Comparison of ENCODE assay signal across 22 mouse cellular contexts in the genomic region with DNA sequence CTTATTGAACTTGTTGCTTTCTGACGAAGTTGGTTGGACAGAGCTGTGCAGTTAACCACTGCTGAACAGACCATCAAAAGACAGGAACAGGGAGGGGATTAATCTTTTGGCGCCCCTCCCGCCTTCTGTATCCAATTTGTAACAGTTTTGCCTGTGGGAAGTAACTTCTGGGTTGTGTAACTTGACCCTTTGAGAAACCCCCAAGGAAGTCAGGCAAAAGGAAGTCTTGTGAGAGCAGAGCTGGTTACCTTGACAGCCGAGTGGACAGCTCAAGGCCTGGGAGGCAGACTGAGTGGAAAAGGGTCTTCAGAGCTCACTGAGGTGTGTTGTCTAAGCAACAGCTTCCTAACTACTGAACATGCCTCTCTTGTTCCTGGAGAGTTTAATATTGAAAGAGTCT.
DNase-seq lines count a peak whose midpoint lies in the region; ATAC-seq lines count a peak whose summit lies in the region.
"Had no signal": no experiment of that assay in that cellular context is flagged by ENCODE, and none has a peak within 500 bp of the region (broad histone marks: within the 10 kb centered on the region; RNA-seq: fewer than 3 reads in every experiment).

No protein-coding gene starts in this region.

- no peak overlapping the region for H3K27ac ChIP-seq in kidney, embryonic 16.5 days (ENCODE audit: low read length)
- H3K27ac ChIP-seq in kidney, embryonic 14.5 days (ENCODE audit: low read depth, low read length): no peak overlapping the region
- H3K27ac ChIP-seq in hindbrain, embryonic 16.5 days (ENCODE audit: low read depth, low read length): no peak overlapping the region
- H3K27ac ChIP-seq: limb, embryonic 15.5 days; neural tube, embryonic 13.5 days; stomach, embryonic 15.5 days had no signal

- peak; percentile 65 for DNase-seq in embryo, embryonic 10.5 days (ENCODE audit: low spot score)
- peak; percentile 20 for DNase-seq in neural tube, embryonic 10.5 days (ENCODE audit: extremely low spot score, low spot score)
- no peak for DNase-seq in kidney, postnatal 14 days
- DNase-seq in right cerebral cortex, postnatal 14 days: no peak
- DNase-seq: B cell, adult 2 months; cerebellum, adult 11-12 months; cerebellum, postnatal 36 days; forebrain, postnatal 0 days; gastrocnemius, postnatal 10 days; heart, postnatal 14 days; kidney, postnatal 36 days; liver, postnatal 0 days; lung, postnatal 4 days; retina, postnatal 1 day; thymus, postnatal 36 days had no signal

- no peak overlapping the region for H3K4me3 ChIP-seq in kidney, embryonic 16.5 days (ENCODE audit: low read length)
- no peak overlapping the region for H3K4me3 ChIP-seq in kidney, embryonic 14.5 days (ENCODE audit: low read length)
- no peak overlapping the region for H3K4me3 ChIP-seq in hindbrain, embryonic 16.5 days (ENCODE audit: low read length)
- H3K4me3 ChIP-seq: limb, embryonic 15.5 days; neural tube, embryonic 13.5 days; stomach, embryonic 15.5 days had no signal

- no peaks in the 10 kb centered on the region for H3K9me3 ChIP-seq in kidney, embryonic 16.5 days (ENCODE audit: low read length)
- no peaks in the 10 kb centered on the region for H3K9me3 ChIP-seq in kidney, embryonic 14.5 days (ENCODE audit: control insufficient read depth, low read length)
- no peaks in the 10 kb centered on the region for H3K9me3 ChIP-seq in hindbrain, embryonic 16.5 days (ENCODE audit: control insufficient read depth, low read length)
- H3K9me3 ChIP-seq: limb, embryonic 15.5 days; stomach, embryonic 15.5 days had no signal

- no peak overlapping the region for H3K4me2 ChIP-seq in kidney, embryonic 16.5 days (replicated peaks; ENCODE audit: low read depth, low read length)
- no peak overlapping the region for H3K4me2 ChIP-seq in kidney, embryonic 14.5 days (replicated peaks; ENCODE audit: low read depth, low read length)
- no peak overlapping the region for H3K4me2 ChIP-seq in hindbrain, embryonic 16.5 days (ENCODE audit: low read length)
- H3K4me2 ChIP-seq: limb, embryonic 15.5 days; neural tube, embryonic 13.5 days; stomach, embryonic 15.5 days had no signal

- 8% methylated on average over 4 of the region's 4 CpGs for WGBS in kidney, embryonic 16.5 days
- 19% methylated on average over 4 of the region's 4 CpGs for WGBS in kidney, embryonic 14.5 days
- 12% methylated on average over 4 of the region's 4 CpGs for WGBS in hindbrain, embryonic 16.5 days

- ATAC-seq in kidney, embryonic 16.5 days (ENCODE audit: low FRiP score, low TSS enrichment): 0 out of 2 replicates have a peak, but pooled peaks have one; percentile 15
- no peak for ATAC-seq in kidney, embryonic 14.5 days (ENCODE audit: low FRiP score, low TSS enrichment)
- ATAC-seq in hindbrain, embryonic 16.5 days: peak; percentile 67
- ATAC-seq: forebrain, postnatal 0 days; intestine, embryonic 16.5 days; liver, postnatal 0 days had no signal

- no peak overlapping the region for H3K9ac ChIP-seq in kidney, embryonic 16.5 days (replicated peaks; ENCODE audit: low read length)
- H3K9ac ChIP-seq in kidney, embryonic 14.5 days (ENCODE audit: low read depth, low read length): no peak overlapping the region
- no peak overlapping the region for H3K9ac ChIP-seq in hindbrain, embryonic 16.5 days (ENCODE audit: low read depth, low read length)
- H3K9ac ChIP-seq: forebrain, postnatal 0 days; limb, embryonic 15.5 days; liver, postnatal 0 days; neural tube, embryonic 13.5 days; stomach, embryonic 15.5 days had no signal

- no peaks in the 10 kb centered on the region for H3K4me1 ChIP-seq in kidney, embryonic 16.5 days (ENCODE audit: insufficient read depth, low read length)
- no peaks in the 10 kb centered on the region for H3K4me1 ChIP-seq in kidney, embryonic 14.5 days (ENCODE audit: control insufficient read depth, insufficient read depth, low read length)
- no peaks in the 10 kb centered on the region for H3K4me1 ChIP-seq in hindbrain, embryonic 16.5 days (ENCODE audit: control insufficient read depth, insufficient read depth, low read depth, low read length)
- H3K4me1 ChIP-seq: neural tube, embryonic 13.5 days; stomach, embryonic 15.5 days had no signal

- H3K27me3 ChIP-seq in kidney, embryonic 16.5 days (ENCODE audit: insufficient read depth, low read length): no peaks in the 10 kb centered on the region
- no peaks in the 10 kb centered on the region for H3K27me3 ChIP-seq in kidney, embryonic 14.5 days (ENCODE audit: control insufficient read depth, insufficient read depth, low read length)
- H3K27me3 ChIP-seq in hindbrain, embryonic 16.5 days (replicated peaks; ENCODE audit: control insufficient read depth, insufficient read depth, low read length): no peaks in the 10 kb centered on the region
- H3K27me3 ChIP-seq: limb, embryonic 15.5 days; neural tube, embryonic 13.5 days; stomach, embryonic 15.5 days had no signal

- no peaks in the 10 kb centered on the region for H3K36me3 ChIP-seq in kidney, embryonic 16.5 days (ENCODE audit: insufficient read depth, low read length)
- H3K36me3 ChIP-seq in kidney, embryonic 14.5 days (ENCODE audit: control insufficient read depth, insufficient read depth, low read length): no peaks in the 10 kb centered on the region
- no peaks in the 10 kb centered on the region for H3K36me3 ChIP-seq in hindbrain, embryonic 16.5 days (ENCODE audit: control insufficient read depth, insufficient read depth, low read length)
- H3K36me3 ChIP-seq: limb, embryonic 15.5 days; neural tube, embryonic 13.5 days; stomach, embryonic 15.5 days had no signal

Comparison
In these comparisons a context has a peak if more than half of its experiments do, and no peak if none do; other contexts are left out.
1. DNase-seq: peak in embryo, embryonic 10.5 days (single experiment) and neural tube, embryonic 10.5 days (single experiment); none in kidney, postnatal 14 days (single experiment) and right cerebral cortex, postnatal 14 days (single experiment).